Mouse (Mus musculus) kidney, postnatal 14 days (tissue): ENCODE data around the gene Kcna3.
A peak's percentile ranks its signal among the peaks of the same experiment; 100 is the strongest.

ENCODE experiments used
- DNase-seq: peaks from one replicate; pipeline ENCODE4 v3.0.0; 2022; ENCODE audit warnings: mixed read lengths

Gene Kcna3

GRCm38 (mm10) chr3:107065510-107066095 is 29.6 kb downstream of the Kcna3 start:
- no peak for DNase-seq

- no peak for DNase-seq
These were observed 30.3 kb downstream of the Kcna3 start for GRCm38 (mm10) chr3:107066165-107066850.

- DNase-seq, result no peak
These were observed 31.3 kb downstream of the Kcna3 start for GRCm38 (mm10) chr3:107067245-107067644.

- DNase-seq, result no peak
These were observed 37.9 kb downstream of the Kcna3 start for GRCm38 (mm10) chr3:107073863-107074262.

- DNase-seq, result no peak
These were observed 39.7 kb downstream of the Kcna3 start for GRCm38 (mm10) chr3:107075705-107076104.

- DNase-seq, result no peak
These were observed 40.7 kb downstream of the Kcna3 start for GRCm38 (mm10) chr3:107076658-107077057.

- no peak for DNase-seq
These were observed 41.1 kb downstream of the Kcna3 start for GRCm38 (mm10) chr3:107077101-107077500.

GRCm38 (mm10) chr3:107080803-107081202 is 44.8 kb downstream of the Kcna3 start:
- no peak for DNase-seq

- DNase-seq, result peak; percentile 25
These were observed 45.3 kb downstream of the Kcna3 start for GRCm38 (mm10) chr3:107081227-107081626.

- no peak for DNase-seq
These were observed 48.6 kb downstream of the Kcna3 start for GRCm38 (mm10) chr3:107084586-107084985.

GRCm38 (mm10) chr3:107087410-107087809 is 51.4 kb downstream of the Kcna3 start:
- DNase-seq, result no peak
